In the genomic region with DNA sequence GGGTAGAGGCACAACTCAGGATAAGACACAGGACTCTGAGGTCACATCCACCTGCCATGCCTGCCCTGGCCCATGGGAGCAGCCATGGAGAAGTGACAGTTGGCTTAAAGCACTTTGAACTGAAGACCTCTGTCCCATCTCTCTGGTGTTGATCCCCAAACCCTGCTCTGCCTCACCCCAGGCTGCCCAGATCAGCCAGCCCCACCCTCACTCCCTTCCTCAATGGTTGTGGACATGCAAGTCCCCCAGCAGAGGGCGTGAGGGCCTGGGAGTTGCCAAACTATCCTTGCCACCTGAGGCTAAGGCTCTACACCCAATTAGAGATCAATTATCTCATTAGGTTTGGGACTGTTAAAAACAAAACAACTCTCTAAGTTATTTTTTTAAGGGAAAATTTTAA, we compare ENCODE assay signal across 10 mouse cellular contexts. TPM values are rescaled to one million over a fixed set of nuclear protein-coding genes. Genes with fewer than 3 reads are reported as not detected.
A peak's percentile ranks its signal among the peaks of the same experiment; 100 is the strongest.
DNase-seq lines count a peak whose midpoint lies in the region; ATAC-seq and TF ChIP-seq lines count a peak whose summit lies in the region.
"Had no signal": no experiment of that assay in that cellular context is flagged by ENCODE, and none has a peak within 500 bp of the region (broad histone marks: within the 10 kb centered on the region; RNA-seq: fewer than 3 reads in every experiment).

No protein-coding gene starts in this region.

- H3K4me1 ChIP-seq in heart, adult 2 months (ENCODE audit: control insufficient read depth, insufficient read depth, low read length) = peaks cover 8% of the 10 kb centered on the region; the same call in 1 of the 2 replicates
- peaks cover 26% of the 10 kb centered on the region for H3K4me1 ChIP-seq in heart, embryonic 11.5 days (ENCODE audit: control insufficient read depth, insufficient read depth, low read length)
- H3K4me1 ChIP-seq in midbrain, embryonic 14.5 days (ENCODE audit: control insufficient read depth, insufficient read depth, low read length) = peaks cover 20% of the 10 kb centered on the region
- peaks cover 5% of the 10 kb centered on the region for H3K4me1 ChIP-seq in midbrain, embryonic 11.5 days (ENCODE audit: control insufficient read depth, insufficient read depth, low read length)
- peaks cover 29% of the 10 kb centered on the region for H3K4me1 ChIP-seq in midbrain, postnatal 0 days (ENCODE audit: insufficient read depth, low read length)

- no peak for TF ChIP-seq EP300 in heart, adult 2 months (IDR thresholded peaks at IDR 0.05; ENCODE audit: insufficient read depth, low read depth, low read length)

- H3K9me3 ChIP-seq in heart, embryonic 11.5 days (replicated peaks; ENCODE audit: control insufficient read depth, low read length) = no peaks in the 10 kb centered on the region
- H3K9me3 ChIP-seq in midbrain, embryonic 14.5 days (ENCODE audit: control insufficient read depth, low read length) = no peaks in the 10 kb centered on the region
- no peaks in the 10 kb centered on the region for H3K9me3 ChIP-seq in midbrain, embryonic 11.5 days (ENCODE audit: control insufficient read depth, low read length)
- H3K9me3 ChIP-seq in midbrain, postnatal 0 days (ENCODE audit: low read length) = no peaks in the 10 kb centered on the region
- H3K9me3 ChIP-seq: midbrain, embryonic 12.5 days had no signal

- H3K79me2 ChIP-seq in heart, adult 2 months (replicated peaks; ENCODE audit: control insufficient read depth, insufficient read depth, low read length) = no peaks in the 10 kb centered on the region

- DNase-seq in heart, adult 2 months = peak; percentile 24 to 46
- peak; percentile 41 for DNase-seq in midbrain, embryonic 14.5 days
- DNase-seq in midbrain, embryonic 11.5 days (ENCODE audit: low spot score, missing footprints) = no peak
- peak; percentile 71 to 75 for DNase-seq in cerebellum, adult 18-20 months
- no peak for DNase-seq in midbrain, postnatal 0 days (ENCODE audit: low spot score)
- no peak for DNase-seq in adipocyte (ENCODE audit: low spot score)
- DNase-seq in natural killer cell, adult 2 months (ENCODE audit: low spot score in 2 of 2) = no peak

- WGBS in heart, adult 2 months = 4% methylated on average over 1 of the region's 1 CpGs
- WGBS in heart, embryonic 11.5 days (ENCODE audit: insufficient replicate concordance) = 12% methylated on average over 1 of the region's 1 CpGs
- 0% methylated on average over 1 of the region's 1 CpGs for WGBS in midbrain, embryonic 14.5 days
- 0% methylated on average over 1 of the region's 1 CpGs for WGBS in midbrain, embryonic 11.5 days
- 11% methylated on average over 1 of the region's 1 CpGs for WGBS in midbrain, postnatal 0 days

- peak; percentile 69 for TF ChIP-seq CTCF in heart, adult 2 months (IDR thresholded peaks at IDR 0.05)
- peak; percentile 69 for TF ChIP-seq CTCF in midbrain, postnatal 0 days (IDR thresholded peaks at IDR 0.05)

- no peak for TF ChIP-seq POLR2A in heart, adult 2 months (IDR thresholded peaks at IDR 0.05; ENCODE audit: insufficient read depth, low read depth, low read length)

- H3K36me3 ChIP-seq in heart, adult 2 months (ENCODE audit: control insufficient read depth, insufficient read depth, low read length) = peaks cover 6% of the 10 kb centered on the region; the same call in 1 of the 2 replicates
- no peaks in the 10 kb centered on the region for H3K36me3 ChIP-seq in heart, embryonic 11.5 days (ENCODE audit: control insufficient read depth, insufficient read depth, low read length)
- peaks cover 21% of the 10 kb centered on the region for H3K36me3 ChIP-seq in midbrain, embryonic 14.5 days (ENCODE audit: control insufficient read depth, insufficient read depth, low read length)
- H3K36me3 ChIP-seq in midbrain, embryonic 11.5 days (ENCODE audit: control insufficient read depth, insufficient read depth, low read length) = no peaks in the 10 kb centered on the region
- peaks cover 35% of the 10 kb centered on the region for H3K36me3 ChIP-seq in midbrain, postnatal 0 days (ENCODE audit: insufficient read depth, low read length)
- H3K36me3 ChIP-seq: midbrain, embryonic 12.5 days had no signal

- peaks cover 3% of the 10 kb centered on the region; the same call in 1 of the 2 replicates for H3K27me3 ChIP-seq in heart, adult 2 months (ENCODE audit: control insufficient read depth, insufficient read depth, low read length)
- H3K27me3 ChIP-seq in heart, embryonic 11.5 days (ENCODE audit: control insufficient read depth, insufficient read depth, low read length) = peaks cover 56% of the 10 kb centered on the region
- H3K27me3 ChIP-seq in midbrain, embryonic 14.5 days (ENCODE audit: control insufficient read depth, insufficient read depth, low read length) = 0 out of 2 replicates have a peak, but pooled peaks cover 8% of the 10 kb centered on the region
- peaks cover 16% of the 10 kb centered on the region for H3K27me3 ChIP-seq in midbrain, embryonic 11.5 days (ENCODE audit: control insufficient read depth, insufficient read depth, low read length)
- no peaks in the 10 kb centered on the region for H3K27me3 ChIP-seq in midbrain, postnatal 0 days (ENCODE audit: insufficient read depth, low read length)

- no peak overlapping the region for H3K9ac ChIP-seq in heart, adult 2 months (ENCODE audit: low read depth, low read length)
- no peak overlapping the region for H3K9ac ChIP-seq in heart, embryonic 11.5 days (ENCODE audit: low read depth, low read length)
- H3K9ac ChIP-seq in midbrain, embryonic 14.5 days (replicated peaks; ENCODE audit: low read length) = no peak overlapping the region
- H3K9ac ChIP-seq in midbrain, embryonic 11.5 days (ENCODE audit: low read length) = no peak overlapping the region
- no peak overlapping the region for H3K9ac ChIP-seq in midbrain, postnatal 0 days (replicated peaks; ENCODE audit: low read length, poor library complexity, severe bottlenecking)
- H3K9ac ChIP-seq: midbrain, embryonic 12.5 days had no signal

- H3K4me2 ChIP-seq in heart, embryonic 11.5 days = no peak overlapping the region
- no peak overlapping the region for H3K4me2 ChIP-seq in midbrain, embryonic 14.5 days (ENCODE audit: low read length)
- H3K4me2 ChIP-seq in midbrain, embryonic 11.5 days = no peak overlapping the region
- no peak overlapping the region; the same call in 1 of the 2 replicates for H3K4me2 ChIP-seq in midbrain, postnatal 0 days (ENCODE audit: low read depth, low read length, poor library complexity, severe bottlenecking)
- H3K4me2 ChIP-seq: midbrain, embryonic 12.5 days had no signal

- no peak for ATAC-seq in heart, embryonic 11.5 days (replicated peaks; ENCODE audit: insufficient number of reproducible peaks, low FRiP score, low TSS enrichment)
- no peak for ATAC-seq in midbrain, embryonic 14.5 days (ENCODE audit: low FRiP score, low TSS enrichment)
- ATAC-seq in midbrain, embryonic 11.5 days (ENCODE audit: low FRiP score) = no peak
- no peak for ATAC-seq in midbrain, postnatal 0 days (ENCODE audit: low FRiP score)

- peak overlapping the region; percentile 61; the same call in 1 of the 2 replicates for H3K4me3 ChIP-seq in heart, adult 2 months
- H3K4me3 ChIP-seq in heart, embryonic 11.5 days (ENCODE audit: low read depth, low read length) = no peak overlapping the region
- no peak overlapping the region for H3K4me3 ChIP-seq in midbrain, embryonic 14.5 days (replicated peaks; ENCODE audit: low read depth, low read length)
- no peak overlapping the region for H3K4me3 ChIP-seq in midbrain, embryonic 11.5 days (ENCODE audit: low read depth, low read length)
- H3K4me3 ChIP-seq in midbrain, postnatal 0 days (ENCODE audit: low read depth, low read length) = no peak overlapping the region
- H3K4me3 ChIP-seq: midbrain, embryonic 12.5 days had no signal

- intact Hi-C loops in heart, adult 2 months (cut with DNase I) = loop anchor here (10.0 kb wide), 1 partner anchor 441 kb away; the partner anchor contains the start of genes Prpf6, Samd10 and Zfp512b

- H3K27ac ChIP-seq in heart, adult 2 months = no peak overlapping the region
- no peak overlapping the region for H3K27ac ChIP-seq in heart, embryonic 11.5 days (ENCODE audit: low read depth, low read length)
- H3K27ac ChIP-seq in midbrain, embryonic 14.5 days (replicated peaks; ENCODE audit: low read depth, low read length) = no peak overlapping the region
- H3K27ac ChIP-seq in midbrain, embryonic 11.5 days (ENCODE audit: low read depth, low read length) = no peak overlapping the region
- H3K27ac ChIP-seq in midbrain, postnatal 0 days (ENCODE audit: low read depth, low read length) = no peak overlapping the region
- H3K27ac ChIP-seq: midbrain, embryonic 12.5 days had no signal

RNA-seq across cellular contexts. Expression of gene Eef1a2, which starts 3.0 kb away (rescaled TPM):
- 1,000 to 10,000 TPM; 1,434 to 1,646 TPM for total RNA-seq in heart, adult 2 months (2021)
- 1,031 and 1,150 TPM in 2 replicates for polyA plus RNA-seq in heart, adult 2 months (2012; rRNA removed)
- polyA plus RNA-seq in heart, embryonic 11.5 days (2014; fragmentation: Nextera tagmentation; extraction: Ambion mirVana) = 4.6 and 5.7 TPM in 2 replicates
- polyA plus RNA-seq in midbrain, embryonic 14.5 days (2014; fragmentation: Nextera tagmentation; extraction: Ambion mirVana) = 12.7 and 14.1 TPM in 2 replicates
- 0.87 and 0.94 TPM in 2 replicates for polyA plus RNA-seq in midbrain, embryonic 11.5 days (2014; fragmentation: Nextera tagmentation; extraction: Ambion mirVana)
- total RNA-seq in midbrain, postnatal 0 days (2014; rRNA removed) = 321 and 367 TPM in 2 replicates
- 23.1 and 23.3 TPM in 2 replicates for polyA plus RNA-seq in midbrain, postnatal 0 days (2015; fragmentation: Nextera tagmentation; extraction: Ambion mirVana)

RNA-seq across cellular contexts. Expression of gene Kcnq2, which starts 18.7 kb away (rescaled TPM):
- total RNA-seq in heart, adult 2 months (2021) = under 1 TPM in 1 of 2 experiments, not detected in 1; 0.05 TPM
- 0.23 TPM in 2 replicates for polyA plus RNA-seq in heart, adult 2 months (2012; rRNA removed)
- polyA plus RNA-seq in heart, embryonic 11.5 days (2014; fragmentation: Nextera tagmentation; extraction: Ambion mirVana) = 0.17 and 0.30 TPM in 2 replicates
- polyA plus RNA-seq in midbrain, embryonic 14.5 days (2014; fragmentation: Nextera tagmentation; extraction: Ambion mirVana) = 52.0 and 52.4 TPM in 2 replicates
- 8.7 and 8.8 TPM in 2 replicates for polyA plus RNA-seq in midbrain, embryonic 11.5 days (2014; fragmentation: Nextera tagmentation; extraction: Ambion mirVana)
- total RNA-seq in midbrain, postnatal 0 days (2014; rRNA removed) = 134 and 162 TPM in 2 replicates
- polyA plus RNA-seq in midbrain, postnatal 0 days (2015; fragmentation: Nextera tagmentation; extraction: Ambion mirVana) = 33.8 and 40.6 TPM in 2 replicates

RNA-seq across cellular contexts. Expression of gene Ppdpf, which starts 33.2 kb away (rescaled TPM):
- 10 to 100 TPM; 47.5 to 57.7 TPM for total RNA-seq in heart, adult 2 months (2021)
- polyA plus RNA-seq in heart, adult 2 months (2012; rRNA removed) = 81.2 and 82.4 TPM in 2 replicates
- 187 and 214 TPM in 2 replicates for polyA plus RNA-seq in heart, embryonic 11.5 days (2014; fragmentation: Nextera tagmentation; extraction: Ambion mirVana)
- 442 and 539 TPM in 2 replicates for polyA plus RNA-seq in midbrain, embryonic 14.5 days (2014; fragmentation: Nextera tagmentation; extraction: Ambion mirVana)
- 414 and 426 TPM in 2 replicates for polyA plus RNA-seq in midbrain, embryonic 11.5 days (2014; fragmentation: Nextera tagmentation; extraction: Ambion mirVana)
- 268 and 323 TPM in 2 replicates for total RNA-seq in midbrain, postnatal 0 days (2014; rRNA removed)
- polyA plus RNA-seq in midbrain, postnatal 0 days (2015; fragmentation: Nextera tagmentation; extraction: Ambion mirVana) = 365 and 367 TPM in 2 replicates

RNA-seq across cellular contexts. Expression of gene Ptk6, which starts 48.8 kb away (rescaled TPM):
- under 1 TPM in 1 of 2 experiments, not detected in 1; 0.07 TPM for total RNA-seq in heart, adult 2 months (2021)
- 0.03 TPM in 1 of 2 replicates, not detected in the other for polyA plus RNA-seq in heart, adult 2 months (2012; rRNA removed)
- not detected in 2 replicates for polyA plus RNA-seq in heart, embryonic 11.5 days (2014; fragmentation: Nextera tagmentation; extraction: Ambion mirVana)
- polyA plus RNA-seq in midbrain, embryonic 14.5 days (2014; fragmentation: Nextera tagmentation; extraction: Ambion mirVana) = not detected in 2 replicates
- not detected in 2 replicates for polyA plus RNA-seq in midbrain, embryonic 11.5 days (2014; fragmentation: Nextera tagmentation; extraction: Ambion mirVana)
- total RNA-seq in midbrain, postnatal 0 days (2014; rRNA removed) = 0.09 TPM in 1 of 2 replicates, not detected in the other
- not detected in 2 replicates for polyA plus RNA-seq in midbrain, postnatal 0 days (2015; fragmentation: Nextera tagmentation; extraction: Ambion mirVana)
- total RNA-seq: heart, postnatal 14 days had no signal
- polyA plus RNA-seq: midbrain, embryonic 12.5 days had no signal

RNA-seq across cellular contexts. Expression of gene Srms, which starts 59.1 kb away (rescaled TPM):
- under 1 TPM; 0.44 to 0.59 TPM for total RNA-seq in heart, adult 2 months (2021)
- 0.59 and 1.3 TPM in 2 replicates for polyA plus RNA-seq in heart, adult 2 months (2012; rRNA removed)
- 0.29 TPM in 1 of 2 replicates, not detected in the other for polyA plus RNA-seq in heart, embryonic 11.5 days (2014; fragmentation: Nextera tagmentation; extraction: Ambion mirVana)
- polyA plus RNA-seq in midbrain, embryonic 14.5 days (2014; fragmentation: Nextera tagmentation; extraction: Ambion mirVana) = 0.11 and 0.16 TPM in 2 replicates
- polyA plus RNA-seq in midbrain, embryonic 11.5 days (2014; fragmentation: Nextera tagmentation; extraction: Ambion mirVana) = 0.14 TPM in 1 of 2 replicates, not detected in the other
- 0.11 TPM in 1 of 2 replicates, not detected in the other for total RNA-seq in midbrain, postnatal 0 days (2014; rRNA removed)
- polyA plus RNA-seq in midbrain, postnatal 0 days (2015; fragmentation: Nextera tagmentation; extraction: Ambion mirVana) = 0.10 and 0.21 TPM in 2 replicates

Comparison
In these comparisons a context has a peak if more than half of its experiments do, and no peak if none do; other contexts are left out.
1. DNase-seq: peak in heart, adult 2 months (2 of 2), midbrain, embryonic 14.5 days (single experiment) and cerebellum, adult 18-20 months (2 of 2); none in midbrain, embryonic 11.5 days (single experiment), midbrain, postnatal 0 days (single experiment), adipocyte (single experiment) and natural killer cell, adult 2 months (0 of 2).
2. RNA of gene Eef1a2, which starts 3.0 kb away (polyA plus RNA-seq): 1,031 to 1,150 TPM in heart, adult 2 months; 23.1 to 23.3 TPM in midbrain, postnatal 0 days, 12.7 to 14.1 TPM in midbrain, embryonic 14.5 days, 4.6 to 5.7 TPM in heart, embryonic 11.5 days and 0.87 to 0.94 TPM in midbrain, embryonic 11.5 days; every median in the first group is over 10 times any median in the second.